Mouse (Mus musculus): ENCODE measurements around the gene Gm20696. TPM values are rescaled to one million over a fixed set of nuclear protein-coding genes. Genes with fewer than 3 reads are reported as not detected.
A peak's percentile ranks its signal among the peaks of the same experiment; 100 is the strongest.

The Gm20696 gene
- polyA plus RNA-seq, 1 experiment, result 1.8 TPM

GRCm38 (mm10) chr6:99330169-99330568 is 336.4 kb downstream of the Gm20696 start:
- TF ChIP-seq CTCF (IDR thresholded peaks at IDR 0.05; ENCODE audit: borderline replicate concordance, extremely low read depth, insufficient read depth, insufficient read length) (no peak), POLR2A (IDR thresholded peaks at IDR 0.05; ENCODE audit: borderline replicate concordance, extremely low read depth, insufficient read depth, insufficient read length, poor library complexity, severe bottlenecking) (no peak)
- no peak for DNase-seq (ENCODE audit: low read depth)

GRCm38 (mm10) chr6:99328634-99329033 is 338.0 kb downstream of the Gm20696 start:
- DNase-seq (ENCODE audit: low read depth), result no peak
- TF ChIP-seq POLR2A (IDR thresholded peaks at IDR 0.05; ENCODE audit: borderline replicate concordance, extremely low read depth, insufficient read depth, insufficient read length, poor library complexity, severe bottlenecking), result no peak
- no peak for TF ChIP-seq CTCF (IDR thresholded peaks at IDR 0.05; ENCODE audit: borderline replicate concordance, extremely low read depth, insufficient read depth, insufficient read length)

- no peak for DNase-seq (ENCODE audit: low read depth)
- no peak for TF ChIP-seq POLR2A (IDR thresholded peaks at IDR 0.05; ENCODE audit: borderline replicate concordance, extremely low read depth, insufficient read depth, insufficient read length, poor library complexity, severe bottlenecking)
- no peak for TF ChIP-seq CTCF (IDR thresholded peaks at IDR 0.05; ENCODE audit: borderline replicate concordance, extremely low read depth, insufficient read depth, insufficient read length)
These were observed 338.5 kb downstream of the Gm20696 start for GRCm38 (mm10) chr6:99328146-99328545.

GRCm38 (mm10) chr6:99327721-99328120 is 338.9 kb downstream of the Gm20696 start:
- TF ChIP-seq CTCF (IDR thresholded peaks at IDR 0.05; ENCODE audit: borderline replicate concordance, extremely low read depth, insufficient read depth, insufficient read length) (no peak), POLR2A (IDR thresholded peaks at IDR 0.05; ENCODE audit: borderline replicate concordance, extremely low read depth, insufficient read depth, insufficient read length, poor library complexity, severe bottlenecking) (no peak)
- DNase-seq (ENCODE audit: low read depth), result no peak

- no peak for DNase-seq (ENCODE audit: low read depth)
- TF ChIP-seq POLR2A (IDR thresholded peaks at IDR 0.05; ENCODE audit: borderline replicate concordance, extremely low read depth, insufficient read depth, insufficient read length, poor library complexity, severe bottlenecking) (no peak), CTCF (IDR thresholded peaks at IDR 0.05; ENCODE audit: borderline replicate concordance, extremely low read depth, insufficient read depth, insufficient read length) (no peak)
These were observed 340.7 kb downstream of the Gm20696 start for GRCm38 (mm10) chr6:99325881-99326280.

- TF ChIP-seq CTCF (IDR thresholded peaks at IDR 0.05; ENCODE audit: borderline replicate concordance, extremely low read depth, insufficient read depth, insufficient read length) (no peak), POLR2A (IDR thresholded peaks at IDR 0.05; ENCODE audit: borderline replicate concordance, extremely low read depth, insufficient read depth, insufficient read length, poor library complexity, severe bottlenecking) (no peak)
- DNase-seq (ENCODE audit: low read depth), result no peak
These were observed 341.1 kb downstream of the Gm20696 start for GRCm38 (mm10) chr6:99325461-99325860.

GRCm38 (mm10) chr6:99322132-99322904 is 344.3 kb downstream of the Gm20696 start:
- TF ChIP-seq CTCF (IDR thresholded peaks at IDR 0.05; ENCODE audit: borderline replicate concordance, extremely low read depth, insufficient read depth, insufficient read length) (no peak), POLR2A (IDR thresholded peaks at IDR 0.05; ENCODE audit: borderline replicate concordance, extremely low read depth, insufficient read depth, insufficient read length, poor library complexity, severe bottlenecking) (no peak)
- DNase-seq (ENCODE audit: low read depth), result no peak

- no peak for TF ChIP-seq POLR2A (IDR thresholded peaks at IDR 0.05; ENCODE audit: borderline replicate concordance, extremely low read depth, insufficient read depth, insufficient read length, poor library complexity, severe bottlenecking)
- no peak for TF ChIP-seq CTCF (IDR thresholded peaks at IDR 0.05; ENCODE audit: borderline replicate concordance, extremely low read depth, insufficient read depth, insufficient read length)
- DNase-seq (ENCODE audit: low read depth), result no peak
These were observed 346.2 kb downstream of the Gm20696 start for GRCm38 (mm10) chr6:99320444-99320843.

- TF ChIP-seq POLR2A (IDR thresholded peaks at IDR 0.05; ENCODE audit: borderline replicate concordance, extremely low read depth, insufficient read depth, insufficient read length, poor library complexity, severe bottlenecking) (no peak), CTCF (IDR thresholded peaks at IDR 0.05; ENCODE audit: borderline replicate concordance, extremely low read depth, insufficient read depth, insufficient read length) (no peak)
- DNase-seq (ENCODE audit: low read depth), result peak; percentile 49
These were observed 346.9 kb downstream of the Gm20696 start for GRCm38 (mm10) chr6:99319415-99320405.

- TF ChIP-seq CTCF (IDR thresholded peaks at IDR 0.05; ENCODE audit: borderline replicate concordance, extremely low read depth, insufficient read depth, insufficient read length) (no peak), POLR2A (IDR thresholded peaks at IDR 0.05; ENCODE audit: borderline replicate concordance, extremely low read depth, insufficient read depth, insufficient read length, poor library complexity, severe bottlenecking) (no peak)
- no peak for DNase-seq (ENCODE audit: low read depth)
These were observed 351.9 kb downstream of the Gm20696 start for GRCm38 (mm10) chr6:99314746-99315145.

- TF ChIP-seq POLR2A (IDR thresholded peaks at IDR 0.05; ENCODE audit: borderline replicate concordance, extremely low read depth, insufficient read depth, insufficient read length, poor library complexity, severe bottlenecking), result no peak
- no peak for TF ChIP-seq CTCF (IDR thresholded peaks at IDR 0.05; ENCODE audit: borderline replicate concordance, extremely low read depth, insufficient read depth, insufficient read length)
- DNase-seq (ENCODE audit: low read depth), result peak; percentile 46
These were observed 356.1 kb downstream of the Gm20696 start for GRCm38 (mm10) chr6:99310529-99310928.

All from brain, embryonic 14.5 days (tissue).